Mouse (Mus musculus): ENCODE results near the gene Fcgrt.
"Not testable (repeated sequence)": the region's sequence is repeated elsewhere in the genome, so short reads cannot be mapped to it uniquely, and the experiment has no call there.

Fcgrt gene

GRCm38 (mm10) chr7:45103652-45104180 is at the start of gene Fcgrt:
Fcgrt (minus strand) TSS chr7:45103851.
- peak; percentile 98 to 99 for DNase-seq (ENCODE audit: low spot score in 2 of 2)

GRCm38 (mm10) chr7:45153052-45153451 is 49.4 kb upstream of the Fcgrt start:
- DNase-seq (ENCODE audit: low spot score in 2 of 2), result not testable (repeated sequence)

- peak; percentile 70 to 78 for DNase-seq (ENCODE audit: low spot score in 2 of 2)
These were observed 47.7 kb upstream of the Fcgrt start for GRCm38 (mm10) chr7:45151303-45151702.

- DNase-seq (ENCODE audit: low spot score in 2 of 2), result no peak
These were observed 46.7 kb upstream of the Fcgrt start for GRCm38 (mm10) chr7:45150321-45150720.

GRCm38 (mm10) chr7:45149545-45149944 is 45.9 kb upstream of the Fcgrt start:
- DNase-seq (ENCODE audit: low spot score in 2 of 2), result peak; percentile 68 to 76

GRCm38 (mm10) chr7:45148534-45149098 is 45.0 kb upstream of the Fcgrt start:
- DNase-seq (ENCODE audit: low spot score in 2 of 2), result peak; percentile 51 to 70

GRCm38 (mm10) chr7:45147899-45148298 is 44.2 kb upstream of the Fcgrt start:
- DNase-seq (ENCODE audit: low spot score in 2 of 2), result no peak

- no peak for DNase-seq (ENCODE audit: low spot score in 2 of 2)
These were observed 43.6 kb upstream of the Fcgrt start for GRCm38 (mm10) chr7:45147267-45147666.

- no peak for DNase-seq (ENCODE audit: low spot score in 2 of 2)
These were observed 41.8 kb upstream of the Fcgrt start for GRCm38 (mm10) chr7:45145460-45145859.

GRCm38 (mm10) chr7:45144368-45145174 is 40.9 kb upstream of the Fcgrt start:
- DNase-seq (ENCODE audit: low spot score in 2 of 2), result peak; percentile 59 to 70

- no peak for DNase-seq (ENCODE audit: low spot score in 2 of 2)
These were observed 38.3 kb upstream of the Fcgrt start for GRCm38 (mm10) chr7:45141914-45142313.

- no peak for DNase-seq (ENCODE audit: low spot score in 2 of 2)
These were observed 37.7 kb upstream of the Fcgrt start for GRCm38 (mm10) chr7:45141319-45141718.

- no peak for DNase-seq (ENCODE audit: low spot score in 2 of 2)
These were observed 36.5 kb upstream of the Fcgrt start for GRCm38 (mm10) chr7:45139904-45140723.

GRCm38 (mm10) chr7:45138403-45138802 is 34.8 kb upstream of the Fcgrt start:
- DNase-seq (ENCODE audit: low spot score in 2 of 2), result no peak

- no peak for DNase-seq (ENCODE audit: low spot score in 2 of 2)
These were observed 33.7 kb upstream of the Fcgrt start for GRCm38 (mm10) chr7:45137171-45138006.

- DNase-seq (ENCODE audit: low spot score in 2 of 2), result peak; percentile 95 to 96
These were observed 32.4 kb upstream of the Fcgrt start, which contains the start of the genes Gm45713 and Flt3l for GRCm38 (mm10) chr7:45135993-45136567. Gm45713 (minus strand) TSS chr7:45136231. Flt3l (minus strand) TSS chr7:45136432.

- no peak for DNase-seq (ENCODE audit: low spot score in 2 of 2)
These were observed 31.7 kb upstream of the Fcgrt start for GRCm38 (mm10) chr7:45135370-45135769.

GRCm38 (mm10) chr7:45134544-45135026 is 30.9 kb upstream of the Fcgrt start:
- DNase-seq (ENCODE audit: low spot score in 2 of 2), result no peak

GRCm38 (mm10) chr7:45133446-45134159 is 30.0 kb upstream of the Fcgrt start:
- no peak for DNase-seq (ENCODE audit: low spot score in 2 of 2)

GRCm38 (mm10) chr7:45131850-45132249 is 28.2 kb upstream of the Fcgrt start:
- DNase-seq (ENCODE audit: low spot score in 2 of 2), result no peak

All from heart, adult 9 months (tissue).